Mouse (Mus musculus): Measurements from ENCODE around the gene Nucb2. TPM values are rescaled to one million over a fixed set of nuclear protein-coding genes. Genes with fewer than 3 reads are reported as not detected.

Nucb2 gene
- polyA plus RNA-seq, 1 experiment from 2014 or later = 49.9 TPM

GRCm38 (mm10) chr7:116476264-116476663 lies 27.9 kb upstream of the Nucb2 start:
- H3K9ac ChIP-seq (replicated peaks; ENCODE audit: low read depth) = no peak overlapping the region
- TF ChIP-seq CTCF (IDR thresholded peaks at IDR 0.05) (no peak), EP300 (IDR thresholded peaks at IDR 0.05) (no peak)
- no peaks in the 10 kb centered on the region for H3K4me1 ChIP-seq (ENCODE audit: insufficient read depth, low read depth, low read length)
- ATAC-seq (no peak), DNase-seq (ENCODE audit: low spot score) (peak; percentile 36)
- no peaks in the 10 kb centered on the region for H3K27me3 ChIP-seq (replicated peaks; ENCODE audit: insufficient read depth, low read length)
- H3K36me3 ChIP-seq (ENCODE audit: insufficient read depth, low read length) = no peaks in the 10 kb centered on the region
- H3K4me2 ChIP-seq (replicated peaks; ENCODE audit: low read depth, low read length) = no peak overlapping the region
- no peak overlapping the region for H3K27ac ChIP-seq (ENCODE audit: low read length)
- H3K9me3 ChIP-seq (ENCODE audit: low read length) = no peaks in the 10 kb centered on the region
- no peak overlapping the region for H3K4me3 ChIP-seq (ENCODE audit: low read depth, low read length)
- 72% methylated on average over 5 of the region's 5 CpGs for WGBS

GRCm38 (mm10) chr7:116483106-116483505 lies 21.1 kb upstream of the Nucb2 start:
- Histone ChIP-seq H3K4me2 (replicated peaks; ENCODE audit: low read depth, low read length) (no peak overlapping the region), H3K9me3 (ENCODE audit: low read length) (no peaks in the 10 kb centered on the region), H3K27me3 (replicated peaks; ENCODE audit: insufficient read depth, low read length) (no peaks in the 10 kb centered on the region), H3K4me3 (ENCODE audit: low read depth, low read length) (no peak overlapping the region), H3K27ac (ENCODE audit: low read length) (no peak overlapping the region), H3K36me3 (ENCODE audit: insufficient read depth, low read length) (no peaks in the 10 kb centered on the region), H3K9ac (replicated peaks; ENCODE audit: low read depth) (no peak overlapping the region), H3K4me1 (ENCODE audit: insufficient read depth, low read depth, low read length) (no peaks in the 10 kb centered on the region)
- ATAC-seq (no peak), DNase-seq (ENCODE audit: low spot score) (no peak)
- 5% methylated on average over 1 of the region's 1 CpGs for WGBS
- TF ChIP-seq EP300 (IDR thresholded peaks at IDR 0.05) (no peak), CTCF (IDR thresholded peaks at IDR 0.05) (no peak)

- no peak overlapping the region for H3K27ac ChIP-seq (ENCODE audit: low read length)
- TF ChIP-seq EP300 (IDR thresholded peaks at IDR 0.05) = no peak
- TF ChIP-seq CTCF (IDR thresholded peaks at IDR 0.05) = no peak
- no peaks in the 10 kb centered on the region for H3K27me3 ChIP-seq (replicated peaks; ENCODE audit: insufficient read depth, low read length)
- H3K4me2 ChIP-seq (replicated peaks; ENCODE audit: low read depth, low read length) = no peak overlapping the region
- no peaks in the 10 kb centered on the region for H3K36me3 ChIP-seq (ENCODE audit: insufficient read depth, low read length)
- DNase-seq (ENCODE audit: low spot score) (peak; percentile 57), ATAC-seq (peak; percentile 68)
- no peak overlapping the region for H3K9ac ChIP-seq (replicated peaks; ENCODE audit: low read depth)
- WGBS = 49% methylated on average over 5 of the region's 5 CpGs
- no peak overlapping the region for H3K4me3 ChIP-seq (ENCODE audit: low read depth, low read length)
- H3K9me3 ChIP-seq (ENCODE audit: low read length) = no peaks in the 10 kb centered on the region
- H3K4me1 ChIP-seq (ENCODE audit: insufficient read depth, low read depth, low read length) = no peaks in the 10 kb centered on the region
Observed at GRCm38 (mm10) chr7:116483782-116484181, 20.4 kb upstream of the Nucb2 start.

GRCm38 (mm10) chr7:116484213-116484612 lies 20.0 kb upstream of the Nucb2 start:
- ATAC-seq (peak; percentile 70), DNase-seq (ENCODE audit: low spot score) (peak; percentile 77)
- H3K27ac ChIP-seq (ENCODE audit: low read length) = peak overlapping the region; percentile 48
- H3K9me3 ChIP-seq (ENCODE audit: low read length) = no peaks in the 10 kb centered on the region
- H3K36me3 ChIP-seq (ENCODE audit: insufficient read depth, low read length) = no peaks in the 10 kb centered on the region
- no peak overlapping the region for H3K9ac ChIP-seq (replicated peaks; ENCODE audit: low read depth)
- no peaks in the 10 kb centered on the region for H3K27me3 ChIP-seq (replicated peaks; ENCODE audit: insufficient read depth, low read length)
- 34% methylated on average over 5 of the region's 5 CpGs for WGBS
- no peak for TF ChIP-seq CTCF (IDR thresholded peaks at IDR 0.05)
- no peak for TF ChIP-seq EP300 (IDR thresholded peaks at IDR 0.05)
- H3K4me3 ChIP-seq (ENCODE audit: low read depth, low read length) = no peak overlapping the region
- no peak overlapping the region for H3K4me2 ChIP-seq (replicated peaks; ENCODE audit: low read depth, low read length)
- H3K4me1 ChIP-seq (ENCODE audit: insufficient read depth, low read depth, low read length) = no peaks in the 10 kb centered on the region

- Histone ChIP-seq H3K27ac (ENCODE audit: low read length) (peak overlapping the region; percentile 48; the same call in 1 of the 2 replicates), H3K4me3 (ENCODE audit: low read depth, low read length) (no peak overlapping the region), H3K9me3 (ENCODE audit: low read length) (no peaks in the 10 kb centered on the region), H3K4me1 (ENCODE audit: insufficient read depth, low read depth, low read length) (no peaks in the 10 kb centered on the region), H3K36me3 (ENCODE audit: insufficient read depth, low read length) (no peaks in the 10 kb centered on the region), H3K4me2 (replicated peaks; ENCODE audit: low read depth, low read length) (no peak overlapping the region), H3K9ac (replicated peaks; ENCODE audit: low read depth) (no peak overlapping the region), H3K27me3 (replicated peaks; ENCODE audit: insufficient read depth, low read length) (no peaks in the 10 kb centered on the region)
- 71% methylated on average over 1 of the region's 1 CpGs for WGBS
- DNase-seq (ENCODE audit: low spot score) (no peak), ATAC-seq (no peak)
- no peak for TF ChIP-seq EP300 (IDR thresholded peaks at IDR 0.05)
- TF ChIP-seq CTCF (IDR thresholded peaks at IDR 0.05) = no peak
Observed at GRCm38 (mm10) chr7:116485062-116485601, 19.0 kb upstream of the Nucb2 start.

DNA sequence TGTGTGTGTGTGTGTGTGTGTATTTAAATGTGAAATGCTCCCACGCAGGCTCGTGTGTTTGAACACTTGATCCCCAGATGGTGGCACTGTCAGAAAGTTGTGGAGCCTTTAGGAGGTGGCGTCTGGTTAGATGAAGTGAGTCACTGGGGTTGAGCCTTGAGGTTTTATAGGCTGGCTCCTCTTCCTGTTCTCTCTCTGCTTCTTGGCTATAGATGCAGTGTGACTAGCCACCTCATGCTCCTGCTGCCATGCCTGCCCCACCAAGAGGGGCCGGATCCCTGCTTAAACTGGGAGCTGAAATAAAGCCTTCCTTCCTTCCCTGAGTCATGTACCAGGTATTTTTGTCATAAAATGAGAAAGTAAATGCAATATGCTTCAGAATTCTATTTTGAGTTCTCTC lies 13.1 kb upstream of the Nucb2 start:
- DNase-seq (ENCODE audit: low spot score) (no peak), ATAC-seq (no peak)
- Histone ChIP-seq H3K4me2 (replicated peaks; ENCODE audit: low read depth, low read length) (no peak overlapping the region), H3K9me3 (ENCODE audit: low read length) (no peaks in the 10 kb centered on the region), H3K9ac (replicated peaks; ENCODE audit: low read depth) (no peak overlapping the region), H3K27me3 (replicated peaks; ENCODE audit: insufficient read depth, low read length) (no peaks in the 10 kb centered on the region), H3K27ac (ENCODE audit: low read length) (no peak overlapping the region), H3K4me3 (ENCODE audit: low read depth, low read length) (no peak overlapping the region), H3K36me3 (ENCODE audit: insufficient read depth, low read length) (no peaks in the 10 kb centered on the region), H3K4me1 (ENCODE audit: insufficient read depth, low read depth, low read length) (no peaks in the 10 kb centered on the region)
- WGBS = 65% methylated on average over 4 of the region's 4 CpGs
- TF ChIP-seq CTCF (IDR thresholded peaks at IDR 0.05) (no peak), EP300 (IDR thresholded peaks at IDR 0.05) (no peak)
